Mouse (Mus musculus) G1E (cell line): Measurements from ENCODE around the gene Arhgap18.

Source experiments
- CTCF ChIP-seq: IDR thresholded peaks from 2 replicates; pipeline ENCODE4 v1.5.1; 2012; ENCODE audit warnings: low read depth, low read length, inconsistent platforms, mixed read lengths
- POLR2AphosphoS5 ChIP-seq: IDR thresholded peaks from 2 replicates; pipeline ENCODE4 v1.6.1; 2012; ENCODE audit warnings: low read depth, low read length, inconsistent platforms; ENCODE audit not compliant: insufficient replicate concordance

- TF ChIP-seq CTCF (no peak), POLR2AphosphoS5 (no peak)
Measured at GRCm38 (mm10) chr10:26757231-26757630, 4.0 kb downstream of the Arhgap18 start.
